Mouse (Mus musculus) forebrain, embryonic 15.5 days (tissue): Measurements from ENCODE around the gene Defb38. TPM values are rescaled to one million over a fixed set of nuclear protein-coding genes. Genes with fewer than 3 reads are reported as not detected.

ENCODE experiments used
- ATAC-seq: fragments of 200-750 bp; cut with Nextera tagmentation; replicated peaks from 2 replicates; pipeline ENCODE4 v1.8.0; 2017; ENCODE audit warnings: mild to moderate bottlenecking, moderate TSS enrichment, moderate library complexity
- H3K27ac ChIP-seq: fragments of 300-500 bp; sonication (generic); replicated peaks from 2 replicates; pipeline ENCODE4 v1.5.1; 2015; ENCODE audit warnings: mild to moderate bottlenecking, inconsistent platforms
- H3K27me3 ChIP-seq: fragments of 300-500 bp; sonication (generic); 2 replicates; pipeline ENCODE4 v1.6.1; 2015; ENCODE audit warnings: inconsistent platforms
- H3K36me3 ChIP-seq: fragments of 300-500 bp; sonication (generic); 2 replicates; pipeline ENCODE4 v1.6.1; 2015; ENCODE audit warnings: mild to moderate bottlenecking, inconsistent platforms
- H3K4me1 ChIP-seq: fragments of 300-500 bp; sonication (generic); 2 replicates; pipeline ENCODE4 v1.6.1; 2015; ENCODE audit warnings: inconsistent platforms
- H3K4me2 ChIP-seq: fragments of 300-500 bp; sonication (generic); replicated peaks from 2 replicates; pipeline ENCODE4 v1.6.1; 2015; ENCODE audit warnings: mild to moderate bottlenecking, inconsistent platforms
- H3K4me3 ChIP-seq: fragments of 300-500 bp; sonication (generic); 2 replicates; pipeline ENCODE4 v1.5.1; 2015; ENCODE audit warnings: mild to moderate bottlenecking, inconsistent platforms
- H3K9ac ChIP-seq: fragments of 300-500 bp; sonication (generic); replicated peaks from 2 replicates; pipeline ENCODE4 v1.6.1; 2015; ENCODE audit warnings: mild to moderate bottlenecking, inconsistent platforms
- H3K9me3 ChIP-seq: fragments of 300-500 bp; sonication (generic); 2 replicates; pipeline ENCODE4 v1.6.1; 2016; ENCODE audit warnings: inconsistent platforms
- WGBS: fragments of 180-500 bp; shearing (Covaris S2); methylation state at CpG from one replicate; pipeline ENCODE4 v1.1.7; 2015; ENCODE audit warnings: mixed read lengths; 5-methylcytosine and 5-hydroxymethylcytosine counted together
- polyA plus RNA-seq: library from polyadenylated mRNA; unstranded; fragments of >200 nt; fragmentation: Nextera tagmentation; extraction: Ambion mirVana; gene quantifications from 2 replicates; pipeline ENCODE4 v1.2.1, GENCODE M21; 2015

Gene Defb38
- not detected in 2 replicates for polyA plus RNA-seq

GRCm38 (mm10) chr8:19026466-19026865 is at the start of gene Defb38:
TSS of gene Defb38 (minus strand) at chr8:19026566.
- Histone ChIP-seq H3K4me2 (no peak within 1 kb of the TSS), H3K9me3 (no peaks in the 10 kb centered on the region), H3K4me1 (no peaks in the 10 kb centered on the region), H3K4me3 (no peak within 1 kb of the TSS), H3K9ac (no peak within 1 kb of the TSS), H3K27me3 (no peaks in the 10 kb centered on the region), H3K36me3 (no peaks in the 10 kb centered on the region), H3K27ac (no peak within 1 kb of the TSS)
- ATAC-seq, result no peak
- WGBS, result 91% methylated on average over 1 of the region's 1 CpGs

GRCm38 (mm10) chr8:19066013-19066412 is 39.6 kb upstream of the Defb38 start:
- H3K4me2 ChIP-seq, result no peak overlapping the region
- H3K9me3 ChIP-seq, result no peaks in the 10 kb centered on the region
- no peaks in the 10 kb centered on the region for H3K36me3 ChIP-seq
- WGBS, result 77% methylated on average over 2 of the region's 2 CpGs
- no peaks in the 10 kb centered on the region for H3K27me3 ChIP-seq
- ATAC-seq, result no peak
- no peak overlapping the region for H3K27ac ChIP-seq
- H3K4me3 ChIP-seq, result no peak overlapping the region
- no peak overlapping the region for H3K9ac ChIP-seq
- H3K4me1 ChIP-seq, result no peaks in the 10 kb centered on the region

- no peak for ATAC-seq
- Histone ChIP-seq H3K27me3 (no peaks in the 10 kb centered on the region), H3K4me3 (no peak within 1 kb of the TSS), H3K4me2 (no peak within 1 kb of the TSS), H3K4me1 (no peaks in the 10 kb centered on the region), H3K9ac (no peak within 1 kb of the TSS), H3K27ac (no peak within 1 kb of the TSS), H3K36me3 (no peaks in the 10 kb centered on the region), H3K9me3 (no peaks in the 10 kb centered on the region)
- 72% methylated on average over 1 of the region's 1 CpGs for WGBS
Measured at GRCm38 (mm10) chr8:19064710-19065109, 38.3 kb upstream of the Defb38 start, which contains the start of gene Defb39. TSS of gene Defb39 (minus strand) at chr8:19064810.

GRCm38 (mm10) chr8:19062891-19063290 is 36.5 kb upstream of the Defb38 start:
- no peak overlapping the region for H3K4me3 ChIP-seq
- ATAC-seq, result no peak
- H3K4me2 ChIP-seq, result no peak overlapping the region
- H3K27me3 ChIP-seq, result no peaks in the 10 kb centered on the region
- no peaks in the 10 kb centered on the region for H3K36me3 ChIP-seq
- no peak overlapping the region for H3K9ac ChIP-seq
- no peak overlapping the region for H3K27ac ChIP-seq
- no peaks in the 10 kb centered on the region for H3K4me1 ChIP-seq
- H3K9me3 ChIP-seq, result no peaks in the 10 kb centered on the region

GRCm38 (mm10) chr8:19045242-19045641 is 18.9 kb upstream of the Defb38 start:
- ATAC-seq, result no peak
- Histone ChIP-seq H3K27ac (no peak overlapping the region), H3K9me3 (no peaks in the 10 kb centered on the region), H3K4me1 (no peaks in the 10 kb centered on the region), H3K27me3 (no peaks in the 10 kb centered on the region), H3K9ac (no peak overlapping the region), H3K4me3 (no peak overlapping the region), H3K36me3 (no peaks in the 10 kb centered on the region), H3K4me2 (no peak overlapping the region)
- WGBS, result 91% methylated on average over 14 of the region's 14 CpGs

Other genes with a start within 250 kb of the Defb38 start
- not detected in 2 replicates for gene Defb40, start 48.3 kb downstream of the Defb38 start, polyA plus RNA-seq
- gene Defb37, start 35.5 kb downstream of the Defb38 start, polyA plus RNA-seq, result not detected in 2 replicates
- gene Defb39, start 38.2 kb upstream of the Defb38 start, polyA plus RNA-seq, result not detected in 2 replicates
- gene Defb12, start 88.3 kb upstream of the Defb38 start, polyA plus RNA-seq, result not detected in 2 replicates
- gene Defb34, start 97.2 kb upstream of the Defb38 start, polyA plus RNA-seq, result not detected in 2 replicates
- gene Gm45826, start 114.2 kb upstream of the Defb38 start, polyA plus RNA-seq, result not detected in 2 replicates
- gene Defb14, start 167.8 kb upstream of the Defb38 start, polyA plus RNA-seq, result not detected in 2 replicates
- not detected in 2 replicates for gene Defb4, start 172.1 kb upstream of the Defb38 start, polyA plus RNA-seq
- gene Defb6, start 198.9 kb upstream of the Defb38 start, polyA plus RNA-seq, result not detected in 2 replicates
- not detected in 2 replicates for gene Defb46, start 213.3 kb upstream of the Defb38 start, polyA plus RNA-seq
- gene Defb5, start 221.0 kb upstream of the Defb38 start, polyA plus RNA-seq, result not detected in 2 replicates